Mouse (Mus musculus): ENCODE results near the gene 9130213A22Rik.

DNA sequence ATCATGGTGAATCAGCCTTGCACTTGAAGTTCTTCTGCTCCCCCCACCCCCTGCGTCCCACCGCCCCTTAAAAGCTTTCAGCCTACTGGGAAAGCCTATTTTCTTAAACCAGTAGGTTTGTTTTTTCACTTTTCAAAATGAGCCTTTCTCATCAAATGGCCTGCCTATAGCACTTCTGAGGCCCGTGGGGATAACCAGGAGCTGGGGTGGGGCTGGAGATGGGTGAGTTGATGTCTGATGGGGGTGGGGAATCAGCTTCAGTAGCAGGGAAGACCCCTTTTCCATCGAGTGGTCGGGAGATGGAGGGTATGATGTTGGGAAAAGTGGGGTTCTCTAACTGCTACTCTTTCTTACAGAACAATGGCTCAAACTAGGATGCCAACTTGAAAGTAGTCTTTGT lies 5.5 kb downstream of the 9130213A22Rik start:
- TF ChIP-seq POLR2A (IDR thresholded peaks at IDR 0.05; ENCODE audit: control insufficient read depth, extremely low read depth, insufficient read depth, low read length, poor library complexity) (no peak), CTCF (IDR thresholded peaks at IDR 0.05; ENCODE audit: borderline replicate concordance, control insufficient read depth, extremely low read depth, insufficient read depth, low read length, poor library complexity) (no peak)
